ENCODE assay signal across 1 mouse cellular context in the genomic region with DNA sequence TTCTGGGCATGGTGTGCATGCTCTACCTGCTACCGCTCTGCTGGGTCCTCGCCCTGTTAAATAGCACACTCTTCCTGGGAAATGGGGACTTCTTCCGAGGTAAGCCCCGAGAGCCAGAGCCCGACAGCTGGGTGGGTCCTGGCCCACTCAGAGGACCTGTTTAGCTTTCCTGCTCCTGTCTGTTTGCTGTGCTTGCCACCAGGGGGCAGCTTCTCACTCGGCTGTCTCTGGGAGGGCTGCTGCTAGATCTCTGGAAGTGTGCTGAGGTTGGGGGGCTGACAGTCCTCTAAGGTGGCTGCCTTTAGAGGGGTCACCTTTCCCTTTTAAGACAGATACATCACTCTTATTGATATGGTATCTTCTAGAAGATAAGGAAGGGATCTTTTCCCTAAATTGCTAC.
TF ChIP-seq lines count a peak whose summit lies in the region.

No protein-coding gene starts in this region.

TF ChIP-seq in MEL, 35 proteins besides CTCF, POLR2A, EP300 and RAD21:
- TF ChIP-seq MYC (IDR thresholded peaks at IDR 0.05; ENCODE audit: low read depth, low read length): no peak
- 0 out of 2 replicates have a peak, but pooled peaks have one; percentile 16 for TF ChIP-seq ZC3H11A (IDR thresholded peaks at IDR 0.05; ENCODE audit: low read depth, low read length)
- peak; percentile 71 for TF ChIP-seq SMC3 (IDR thresholded peaks at IDR 0.05; ENCODE audit: low read depth, low read length)
